Mouse (Mus musculus): Measurements from ENCODE around the gene Zbp1.

Zbp1 gene

GRCm38 (mm10) chr2:173209091-173209815 is 9.5 kb downstream of the Zbp1 start:
- no peak for DNase-seq

- DNase-seq, result no peak
Observed at GRCm38 (mm10) chr2:173207051-173207450, 11.7 kb downstream of the Zbp1 start.

GRCm38 (mm10) chr2:173205563-173206099 is 13.1 kb downstream of the Zbp1 start:
- DNase-seq, result no peak

- no peak for DNase-seq
Observed at GRCm38 (mm10) chr2:173204671-173205070, 14.1 kb downstream of the Zbp1 start.

GRCm38 (mm10) chr2:173203726-173204125 is 15.0 kb downstream of the Zbp1 start:
- DNase-seq, result no peak

- DNase-seq, result no peak
Observed at GRCm38 (mm10) chr2:173202924-173203689, 15.6 kb downstream of the Zbp1 start.

- DNase-seq, result no peak
Observed at GRCm38 (mm10) chr2:173194796-173195195, 23.9 kb downstream of the Zbp1 start.

- no peak for DNase-seq
Observed at GRCm38 (mm10) chr2:173187182-173187855, 31.4 kb downstream of the Zbp1 start.

GRCm38 (mm10) chr2:173186047-173186943 is 32.4 kb downstream of the Zbp1 start:
- DNase-seq, result peak; percentile 93

GRCm38 (mm10) chr2:173185282-173185681 is 33.4 kb downstream of the Zbp1 start:
- DNase-seq, result no peak

GRCm38 (mm10) chr2:173184475-173185080 is 34.1 kb downstream of the Zbp1 start:
- no peak for DNase-seq

- DNase-seq, result peak; percentile 81
Observed at GRCm38 (mm10) chr2:173183836-173184460, 34.8 kb downstream of the Zbp1 start.

GRCm38 (mm10) chr2:173183311-173183710 is 35.4 kb downstream of the Zbp1 start:
- no peak for DNase-seq

- DNase-seq, result no peak
Observed at GRCm38 (mm10) chr2:173182796-173183195, 35.9 kb downstream of the Zbp1 start.

- DNase-seq, result no peak
Observed at GRCm38 (mm10) chr2:173181901-173182300, 36.8 kb downstream of the Zbp1 start.

GRCm38 (mm10) chr2:173181486-173181885 is 37.2 kb downstream of the Zbp1 start:
- no peak for DNase-seq

GRCm38 (mm10) chr2:173180721-173181388 is 37.9 kb downstream of the Zbp1 start:
- no peak for DNase-seq

GRCm38 (mm10) chr2:173180026-173180425 is 38.7 kb downstream of the Zbp1 start:
- DNase-seq, result no peak

- DNase-seq, result no peak
Observed at GRCm38 (mm10) chr2:173179046-173179445, 39.7 kb downstream of the Zbp1 start.

- DNase-seq, result no peak
Observed at GRCm38 (mm10) chr2:173177951-173178350, 40.8 kb downstream of the Zbp1 start.

GRCm38 (mm10) chr2:173177481-173177880 is 41.2 kb downstream of the Zbp1 start:
- DNase-seq, result no peak

Data from thymus, postnatal 4 days (tissue).